8 mouse cellular contexts compared by ENCODE assay signal in the genomic region with DNA sequence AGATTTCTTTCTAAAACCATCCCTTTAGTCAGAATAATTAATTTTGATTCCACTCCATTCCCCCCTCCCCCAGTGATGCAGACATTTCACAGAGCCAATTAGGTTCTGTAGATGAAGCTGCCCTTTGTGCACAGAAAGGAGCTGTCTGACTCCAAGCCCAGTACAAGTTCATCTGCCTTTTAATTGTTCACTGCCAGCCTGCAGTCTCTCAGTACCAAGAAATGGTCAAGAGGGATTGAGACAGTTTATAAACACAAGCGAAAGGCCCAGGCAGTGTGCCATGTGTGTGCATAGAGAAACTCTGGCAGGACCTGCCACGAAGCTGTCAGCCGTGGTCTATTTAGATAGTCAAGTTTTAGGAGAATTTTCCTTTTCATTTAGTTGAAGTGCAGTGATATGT.
DNase-seq lines count a peak whose midpoint lies in the region; ATAC-seq and TF ChIP-seq lines count a peak whose summit lies in the region.

No protein-coding gene starts in this region.

- H3K4me2 ChIP-seq in forebrain, embryonic 14.5 days (ENCODE audit: low read length), result no peak overlapping the region

- no peak for TF ChIP-seq CTCF in kidney, adult 2 months (conservative IDR thresholded peaks at IDR 0.05; ENCODE audit: insufficient read depth, insufficient read length, low read depth, low read length)
- TF ChIP-seq CTCF in brain, embryonic 14.5 days (IDR thresholded peaks at IDR 0.05; ENCODE audit: borderline replicate concordance, extremely low read depth, insufficient read depth, insufficient read length), result no peak

- no peak overlapping the region for H3K27ac ChIP-seq in kidney, adult 2 months (ENCODE audit: insufficient read depth, low read depth, low read length)
- no peak overlapping the region for H3K27ac ChIP-seq in forebrain, embryonic 14.5 days (ENCODE audit: low read depth, low read length)

- no peak overlapping the region for H3K9ac ChIP-seq in forebrain, embryonic 14.5 days (ENCODE audit: low read length)

- H3K27me3 ChIP-seq in kidney, adult 2 months (replicated peaks; ENCODE audit: control insufficient read depth, insufficient read depth, low read length), result no peaks in the 10 kb centered on the region; the same call in 1 of the 2 replicates
- H3K27me3 ChIP-seq in forebrain, embryonic 14.5 days (replicated peaks; ENCODE audit: control insufficient read depth, insufficient read depth, low read length), result no peaks in the 10 kb centered on the region

- no peak overlapping the region for H3K4me3 ChIP-seq in kidney, adult 2 months (ENCODE audit: insufficient read depth, low read depth, low read length)
- no peak overlapping the region for H3K4me3 ChIP-seq in forebrain, embryonic 14.5 days (ENCODE audit: low read depth, low read length)

- H3K9me3 ChIP-seq in forebrain, embryonic 14.5 days (replicated peaks; ENCODE audit: control insufficient read depth, low read length), result no peaks in the 10 kb centered on the region

- TF ChIP-seq POLR2A in kidney, adult 2 months (IDR thresholded peaks at IDR 0.05; ENCODE audit: low read depth, low read length), result no peak
- TF ChIP-seq POLR2A in brain, embryonic 14.5 days (IDR thresholded peaks at IDR 0.05; ENCODE audit: borderline replicate concordance, extremely low read depth, insufficient read depth, insufficient read length, poor library complexity, severe bottlenecking), result no peak

- DNase-seq in kidney, adult 2 months, result peak; percentile 45
- no peak for DNase-seq in kidney, adult 8-10 months
- peak; percentile 87 for DNase-seq in brain, embryonic 14.5 days (ENCODE audit: low read depth)
- DNase-seq in forebrain, embryonic 14.5 days (ENCODE audit: low spot score), result peak; percentile 75
- peak; percentile 80 for DNase-seq in lung, postnatal 10 days
- DNase-seq in spleen, adult 18-20 months, result no peak
- DNase-seq in urinary bladder, adult 18-20 months (ENCODE audit: low spot score in 2 of 2), result no peak
- DNase-seq in T-cell, adult 2 months (ENCODE audit: low spot score), result no peak

- H3K4me1 ChIP-seq in kidney, adult 2 months (ENCODE audit: control insufficient read depth, insufficient read depth, low read length), result peaks cover 14% of the 10 kb centered on the region
- peaks cover 18% of the 10 kb centered on the region; the same call in 1 of the 2 replicates for H3K4me1 ChIP-seq in forebrain, embryonic 14.5 days (ENCODE audit: control insufficient read depth, insufficient read depth, low read length)

- peak; percentile 79 for ATAC-seq in forebrain, embryonic 14.5 days

- H3K36me3 ChIP-seq in kidney, adult 2 months (ENCODE audit: control insufficient read depth, insufficient read depth, low read length), result no peaks in the 10 kb centered on the region
- H3K36me3 ChIP-seq in forebrain, embryonic 14.5 days (ENCODE audit: control insufficient read depth, insufficient read depth, low read length), result no peaks in the 10 kb centered on the region

- WGBS in kidney, adult 2 months, result 44% methylated on average over 3 of the region's 3 CpGs
- 26% methylated on average over 3 of the region's 3 CpGs for WGBS in forebrain, embryonic 14.5 days

Comparison
In these comparisons a context has a peak if more than half of its experiments do, and no peak if none do; other contexts are left out.
1. DNase-seq: peak in kidney, adult 2 months (single experiment), brain, embryonic 14.5 days (single experiment), forebrain, embryonic 14.5 days (single experiment) and lung, postnatal 10 days (single experiment); none in kidney, adult 8-10 months (0 of 2), spleen, adult 18-20 months (0 of 2), urinary bladder, adult 18-20 months (0 of 2) and T-cell, adult 2 months (single experiment).